Mouse (Mus musculus) kidney, adult 2 months (tissue): Measurements from ENCODE around the gene Hmgcr. TPM values are rescaled to one million over a fixed set of nuclear protein-coding genes. Genes with fewer than 3 reads are reported as not detected.

Experiments
- DNase-seq: peaks from one replicate; pipeline ENCODE4 v3.0.0; 2021
- H3K27ac ChIP-seq: fragments of 200-500 bp; 2 replicates; pipeline ENCODE4 v1.5.1; 2012; ENCODE audit warnings: low read depth, low read length, control low read depth, inconsistent platforms; ENCODE audit not compliant: insufficient read depth
- H3K27me3 ChIP-seq: fragments of 200-500 bp; replicated peaks from 2 replicates; pipeline ENCODE4 v1.6.1; 2012; ENCODE audit warnings: mild to moderate bottlenecking, moderate library complexity, low read length, inconsistent platforms; ENCODE audit not compliant: control insufficient read depth, insufficient read depth
- H3K36me3 ChIP-seq: fragments of 200-500 bp; 2 replicates; pipeline ENCODE4 v1.6.1; 2012; ENCODE audit warnings: mild to moderate bottlenecking, moderate library complexity, low read length, inconsistent platforms; ENCODE audit not compliant: control insufficient read depth, insufficient read depth
- H3K4me1 ChIP-seq: fragments of 200-500 bp; 2 replicates; pipeline ENCODE4 v1.6.1; 2011; ENCODE audit warnings: low read length; ENCODE audit not compliant: control insufficient read depth, insufficient read depth
- H3K4me3 ChIP-seq: fragments of 200-500 bp; 2 replicates; pipeline ENCODE4 v1.5.1; 2011; ENCODE audit warnings: mild to moderate bottlenecking, low read depth, low read length, control low read depth; ENCODE audit not compliant: insufficient read depth
- CTCF ChIP-seq: fragments of 200-500 bp; conservative IDR thresholded peaks from 2 replicates; pipeline ENCODE4 v1.5.1; 2011; ENCODE audit warnings: low read depth, mild to moderate bottlenecking, control low read depth, low read length, moderate library complexity, mixed read lengths; ENCODE audit not compliant: insufficient read depth, insufficient read length
- POLR2A ChIP-seq: fragments of 200-500 bp; IDR thresholded peaks from one replicate; pipeline ENCODE4 v1.6.1; 2011; ENCODE audit warnings: low read depth, low read length, control low read depth
- WGBS: fragments of 180-500 bp; shearing (Covaris S2); methylation state at CpG from one replicate; pipeline ENCODE4 v1.1.7; 2018; 5-methylcytosine and 5-hydroxymethylcytosine counted together
- polyA plus RNA-seq: library from polyadenylated mRNA; depleted of rRNA; stranded (reverse); fragments of >200 nt; gene quantifications from 2 replicates; pipeline ENCODE4 v1.2.3, GENCODE M21; 2012

The Hmgcr gene
- polyA plus RNA-seq, 1 experiment: 18.7 TPM

- H3K36me3 ChIP-seq: no peaks in the 10 kb centered on the region
- H3K4me3 ChIP-seq: no peak overlapping the region
- DNase-seq: no peak
- H3K4me1 ChIP-seq: no peaks in the 10 kb centered on the region
- WGBS: 59% methylated on average over 6 of the region's 6 CpGs
- H3K27me3 ChIP-seq: no peaks in the 10 kb centered on the region; the same call in 1 of the 2 replicates
- no peak overlapping the region for H3K27ac ChIP-seq
- TF ChIP-seq POLR2A (no peak), CTCF (no peak)
These were observed 7.9 kb upstream of the Hmgcr start for GRCm38 (mm10) chr13:96678616-96679015.

DNA sequence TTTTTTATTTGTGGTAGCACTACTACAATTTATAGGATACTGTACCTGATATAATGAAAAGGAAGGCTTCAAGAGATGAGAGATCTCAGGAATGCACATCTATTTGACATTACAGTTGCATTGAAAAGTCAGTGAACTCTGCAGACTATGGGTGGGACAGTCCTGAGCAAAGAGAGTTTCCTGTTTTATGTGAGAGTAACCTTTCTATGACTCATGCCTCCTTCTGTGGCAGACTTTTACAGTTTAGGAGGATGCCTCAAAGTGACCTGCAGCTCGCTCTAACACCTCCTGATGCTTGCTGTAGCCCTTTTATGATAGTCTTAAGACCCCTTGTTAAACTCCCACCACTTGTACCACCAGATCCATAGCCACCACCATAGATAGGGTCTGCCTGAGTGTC is 6.3 kb upstream of the Hmgcr start:
- WGBS: 80% methylated on average over 1 of the region's 1 CpGs
- no peak for TF ChIP-seq CTCF
- TF ChIP-seq POLR2A: no peak
- H3K27ac ChIP-seq: no peak overlapping the region; the same call in 1 of the 2 replicates
- DNase-seq: no peak
- no peaks in the 10 kb centered on the region; the same call in 1 of the 2 replicates for H3K27me3 ChIP-seq
- H3K4me1 ChIP-seq: no peaks in the 10 kb centered on the region
- H3K36me3 ChIP-seq: no peaks in the 10 kb centered on the region
- H3K4me3 ChIP-seq: no peak overlapping the region

- no peak overlapping the region for H3K4me3 ChIP-seq
- H3K27ac ChIP-seq: no peak overlapping the region
- H3K36me3 ChIP-seq: no peaks in the 10 kb centered on the region
- TF ChIP-seq POLR2A (no peak), CTCF (no peak)
- H3K4me1 ChIP-seq: no peaks in the 10 kb centered on the region; the same call in 1 of the 2 replicates
- WGBS: 82% methylated on average over 6 of the region's 6 CpGs
- H3K27me3 ChIP-seq: no peaks in the 10 kb centered on the region; the same call in 1 of the 2 replicates
- no peak for DNase-seq
These were observed 5.0 kb upstream of the Hmgcr start for GRCm38 (mm10) chr13:96675756-96676155.

GRCm38 (mm10) chr13:96673817-96674216 is 3.1 kb upstream of the Hmgcr start:
- Histone ChIP-seq H3K27ac (no peak overlapping the region), H3K36me3 (no peaks in the 10 kb centered on the region), H3K27me3 (no peaks in the 10 kb centered on the region), H3K4me1 (peaks cover 4% of the 10 kb centered on the region; the same call in 1 of the 2 replicates), H3K4me3 (no peak overlapping the region)
- DNase-seq: peak; percentile 51
- TF ChIP-seq POLR2A (no peak), CTCF (no peak)
- WGBS: 79% methylated on average over 7 of the region's 7 CpGs

DNA sequence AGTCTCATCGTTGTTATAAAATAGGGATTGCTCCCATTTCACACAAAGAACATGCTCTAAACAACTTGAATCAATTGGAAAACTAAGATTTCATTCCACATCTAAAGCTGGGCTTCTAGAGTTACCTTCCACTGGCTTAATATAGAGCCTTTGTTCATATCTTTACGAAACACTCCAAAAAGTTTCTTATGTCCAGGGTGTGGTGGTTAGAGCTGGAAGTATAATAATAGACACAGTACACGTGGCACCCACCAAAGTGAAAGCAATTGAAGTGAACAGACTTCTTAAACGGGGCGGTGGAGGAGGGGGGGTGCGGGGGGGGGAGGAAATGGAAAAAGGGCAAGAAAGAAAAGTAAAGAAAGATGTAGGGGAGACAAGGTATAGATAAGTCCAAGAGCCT is 1.5 kb upstream of the Hmgcr start:
- WGBS: 81% methylated on average over 6 of the region's 6 CpGs
- Histone ChIP-seq H3K36me3 (no peaks in the 10 kb centered on the region), H3K4me1 (peaks cover 4% of the 10 kb centered on the region; the same call in 1 of the 2 replicates), H3K27ac (no peak overlapping the region), H3K4me3 (no peak overlapping the region), H3K27me3 (no peaks in the 10 kb centered on the region)
- DNase-seq: no peak
- TF ChIP-seq CTCF: no peak
- no peak for TF ChIP-seq POLR2A

- H3K4me1 ChIP-seq: peaks cover 4% of the 10 kb centered on the region; the same call in 1 of the 2 replicates
- no peak for TF ChIP-seq POLR2A
- TF ChIP-seq CTCF: no peak
- DNase-seq: no peak
- no peaks in the 10 kb centered on the region for H3K27me3 ChIP-seq
- WGBS: 97% methylated on average over 5 of the region's 5 CpGs
- no peak overlapping the region for H3K27ac ChIP-seq
- no peaks in the 10 kb centered on the region for H3K36me3 ChIP-seq
- no peak overlapping the region for H3K4me3 ChIP-seq
These were observed 1.1 kb upstream of the Hmgcr start for GRCm38 (mm10) chr13:96671906-96672234.

- H3K36me3 ChIP-seq: no peaks in the 10 kb centered on the region
- H3K27ac ChIP-seq: peak overlapping the region; percentile 5; the same call in 1 of the 2 replicates
- TF ChIP-seq CTCF: no peak
- no peak for TF ChIP-seq POLR2A
- DNase-seq: no peak
- WGBS: 14% methylated on average over 31 of the region's 31 CpGs
- peaks cover 4% of the 10 kb centered on the region; the same call in 1 of the 2 replicates for H3K4me1 ChIP-seq
- H3K27me3 ChIP-seq: no peaks in the 10 kb centered on the region
- H3K4me3 ChIP-seq: peak overlapping the region; percentile 60
These were observed 556 bp upstream of the Hmgcr start for GRCm38 (mm10) chr13:96671078-96671905.
